Mouse (Mus musculus): ENCODE data around the gene Cad. TPM values are rescaled to one million over a fixed set of nuclear protein-coding genes. Genes with fewer than 3 reads are reported as not detected.

Cad gene
- total RNA-seq, 2 experiments from 2014 or later = 5.1 to 5.4 TPM

DNA sequence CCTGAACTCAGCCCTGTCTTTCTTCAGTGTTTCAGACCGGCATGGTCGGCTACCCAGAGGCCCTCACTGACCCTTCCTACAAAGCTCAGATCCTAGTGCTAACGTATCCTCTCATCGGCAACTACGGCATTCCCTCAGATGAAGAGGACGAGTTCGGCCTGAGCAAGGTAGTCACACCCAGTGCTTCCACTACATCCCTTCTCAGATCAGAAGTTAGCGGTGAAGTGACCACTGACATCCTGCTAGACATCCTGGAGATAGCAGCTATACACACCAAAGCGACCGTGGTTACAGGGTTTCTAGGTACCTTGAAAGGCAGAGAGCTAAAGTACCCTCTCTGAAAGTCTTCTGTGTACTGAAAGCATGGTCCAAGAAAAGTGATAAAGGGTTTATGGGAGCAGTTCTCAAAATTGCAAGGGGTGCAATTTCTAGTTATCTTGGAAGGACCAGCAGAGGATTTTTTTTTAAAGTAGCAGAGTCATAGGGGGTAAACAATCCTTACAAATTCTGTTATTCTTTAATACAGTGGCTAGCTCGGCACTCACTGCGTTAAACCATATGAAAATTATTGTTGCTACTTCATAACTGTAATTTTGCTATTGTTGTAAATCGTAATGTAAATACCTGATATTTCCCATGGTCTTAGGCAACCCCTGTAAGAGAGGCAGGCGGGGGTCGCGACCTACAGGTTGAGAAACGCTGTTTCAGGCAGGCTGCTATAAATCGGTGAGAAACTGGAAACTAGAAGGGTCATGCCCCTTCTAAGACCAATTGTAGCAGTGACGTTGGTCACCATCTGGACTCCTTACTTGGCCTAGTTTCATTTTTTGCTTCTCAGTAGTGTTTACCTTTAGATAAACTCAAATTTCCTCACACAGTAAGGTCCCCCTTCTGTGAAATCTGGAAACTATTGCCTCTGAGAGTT is 898 bp downstream of the Cad start:
- ATAC-seq (ENCODE audit: poor library complexity, severe bottlenecking) = 0 out of 2 replicates have a peak, but pooled peaks have one; percentile 9

DNA sequence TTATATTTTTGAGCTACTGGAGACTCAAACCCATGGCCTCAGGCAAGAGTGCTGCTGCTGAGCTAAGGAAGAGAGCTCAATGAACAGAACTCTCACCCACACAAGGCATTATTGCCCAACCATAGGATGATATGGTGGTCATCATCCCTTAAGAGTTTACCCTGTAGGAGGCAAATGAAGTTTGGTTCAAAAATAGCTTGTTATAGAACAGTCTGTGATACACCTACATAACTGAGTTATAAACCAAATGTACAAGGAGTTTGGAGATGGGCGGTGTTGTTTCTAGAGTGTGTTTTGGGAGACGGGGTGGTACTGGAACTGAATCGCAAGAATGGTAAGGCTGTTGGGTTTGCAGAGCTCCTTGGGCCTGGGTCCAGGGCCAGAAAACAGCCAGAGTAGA is 15.2 kb downstream of the Cad start:
- no peak for ATAC-seq (ENCODE audit: poor library complexity, severe bottlenecking)

DNA sequence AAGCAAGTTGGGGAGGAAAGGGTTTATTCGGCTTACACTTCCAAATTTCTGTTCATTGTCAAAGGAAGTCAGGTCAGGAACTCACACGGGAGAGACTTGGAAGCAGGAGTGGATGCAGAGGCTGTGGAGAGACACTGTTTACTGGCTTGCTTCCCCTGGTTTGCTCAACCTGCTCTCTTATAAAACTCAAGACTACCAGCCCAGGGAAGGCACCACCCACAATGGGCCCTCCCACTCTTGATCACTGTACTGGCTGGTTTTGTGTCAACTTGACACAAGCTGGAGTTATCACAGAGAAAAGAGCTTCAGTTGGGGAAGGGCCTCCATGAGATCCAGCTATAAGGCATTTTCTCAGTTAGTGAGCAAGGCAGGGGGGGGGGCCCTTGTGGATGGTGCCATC is 16.5 kb downstream of the Cad start:
- ATAC-seq (ENCODE audit: poor library complexity, severe bottlenecking) = no peak

DNA sequence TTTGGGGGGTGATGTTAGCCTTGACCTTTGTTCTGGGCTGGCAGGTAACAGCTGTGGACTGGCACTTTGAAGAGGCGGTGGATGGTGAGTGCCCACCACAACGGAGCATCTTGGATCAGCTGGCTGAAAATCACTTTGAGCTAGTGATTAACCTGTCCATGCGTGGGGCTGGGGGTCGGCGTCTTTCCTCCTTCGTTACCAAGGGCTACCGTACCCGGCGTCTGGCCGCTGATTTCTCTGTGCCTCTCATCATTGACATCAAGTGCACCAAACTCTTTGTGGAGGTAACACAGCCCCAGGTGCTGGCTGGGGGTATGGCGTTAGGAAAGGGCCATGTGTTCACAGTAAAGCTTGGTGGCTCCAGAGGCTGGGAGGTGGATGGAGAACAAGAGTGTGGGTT is 17.2 kb downstream of the Cad start:
- no peak for ATAC-seq (ENCODE audit: poor library complexity, severe bottlenecking)

DNA sequence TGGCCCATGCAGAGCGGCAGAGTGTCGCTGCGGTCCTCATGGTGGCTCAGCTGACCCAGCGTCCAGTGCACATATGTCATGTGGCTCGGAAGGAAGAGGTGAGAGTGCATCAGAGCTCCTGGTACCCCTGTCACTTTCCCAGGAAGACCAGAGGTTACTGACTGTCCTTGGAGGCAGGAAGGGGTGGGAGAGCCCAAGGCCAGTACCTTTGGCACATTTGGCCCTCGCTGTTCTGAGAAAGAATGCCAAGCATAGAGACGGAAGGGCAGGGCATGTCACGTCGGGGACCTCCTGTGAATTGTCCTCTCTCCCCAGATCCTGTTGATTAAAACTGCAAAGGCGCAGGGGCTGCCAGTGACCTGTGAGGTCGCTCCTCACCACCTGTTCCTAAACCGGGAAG is 18.6 kb downstream of the Cad start:
- no peak for ATAC-seq (ENCODE audit: poor library complexity, severe bottlenecking)

DNA sequence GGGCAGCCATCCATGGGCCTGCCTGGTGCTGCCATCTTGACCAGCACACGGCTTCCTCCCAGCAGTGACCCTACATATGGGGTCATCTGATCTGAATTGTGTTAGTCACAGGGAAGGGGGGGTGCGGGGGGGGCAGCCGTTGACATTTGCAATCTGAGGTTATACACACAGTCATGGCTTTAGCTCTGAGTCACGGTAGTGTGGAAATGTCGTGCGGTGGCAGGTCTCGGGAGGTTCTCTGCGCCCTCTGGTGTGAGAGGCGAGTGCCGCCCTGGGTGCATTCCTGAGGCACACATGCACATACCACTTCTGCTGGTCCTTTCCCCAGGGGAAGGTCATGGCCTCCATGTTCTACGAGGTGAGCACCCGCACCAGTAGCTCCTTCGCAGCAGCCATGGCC is 21.8 kb downstream of the Cad start:
- no peak for ATAC-seq (ENCODE audit: poor library complexity, severe bottlenecking)

DNA sequence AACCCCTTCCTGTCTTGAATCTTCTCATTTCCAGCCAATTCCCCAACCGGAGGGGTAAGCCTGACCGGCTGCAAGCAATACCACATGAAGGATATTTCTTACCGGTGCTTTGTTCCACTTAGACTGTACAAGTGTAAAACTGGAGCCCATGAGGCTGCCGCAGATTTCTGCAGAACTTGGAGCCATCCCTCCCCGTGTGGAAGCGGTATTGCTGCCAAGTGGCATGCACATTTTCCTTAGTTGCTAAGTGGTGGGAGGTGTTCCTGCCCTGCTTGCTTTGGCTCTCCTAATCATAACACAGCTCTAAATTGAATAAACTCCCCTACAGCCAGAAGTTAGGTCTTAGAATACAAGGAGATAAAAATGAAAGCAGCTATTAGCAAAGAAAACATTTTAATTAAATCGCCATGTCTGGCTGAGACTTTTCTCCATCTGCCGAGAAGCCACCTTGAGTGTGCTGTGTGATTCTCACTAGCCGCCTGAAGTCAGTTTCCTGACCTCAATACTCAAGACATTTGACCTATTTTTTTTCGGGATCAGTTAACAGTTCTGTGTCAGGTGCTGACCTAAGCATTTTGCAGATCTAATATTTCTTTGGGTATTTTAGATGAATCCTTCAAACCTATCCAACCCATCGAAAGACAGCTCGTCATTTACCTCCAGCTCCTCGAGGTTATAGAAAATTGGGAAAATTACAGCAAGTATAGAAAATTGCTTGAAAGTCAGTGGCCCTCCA is 25.6 kb downstream of the Cad start:
- no peak for ATAC-seq (ENCODE audit: poor library complexity, severe bottlenecking)

DNA sequence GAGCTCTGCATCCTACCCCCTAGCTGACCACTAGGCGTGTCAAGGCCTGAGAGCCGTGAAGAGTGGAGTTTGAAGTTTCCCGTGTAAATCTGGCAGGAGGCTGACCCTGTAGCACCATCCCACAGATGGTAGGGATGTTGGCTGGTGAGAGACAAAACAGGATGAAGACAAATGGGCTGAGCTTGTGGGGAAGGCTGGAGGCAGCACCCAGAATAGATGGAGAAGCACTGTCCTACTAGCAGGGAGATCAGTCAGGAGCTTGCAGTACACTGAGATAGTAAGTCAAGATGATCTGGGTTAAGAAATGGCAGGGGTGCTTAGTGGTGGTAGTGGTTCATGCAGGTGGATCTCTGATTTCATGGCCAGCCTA is 26.2 kb downstream of the Cad start:
- no peak for ATAC-seq (ENCODE audit: poor library complexity, severe bottlenecking)

DNA sequence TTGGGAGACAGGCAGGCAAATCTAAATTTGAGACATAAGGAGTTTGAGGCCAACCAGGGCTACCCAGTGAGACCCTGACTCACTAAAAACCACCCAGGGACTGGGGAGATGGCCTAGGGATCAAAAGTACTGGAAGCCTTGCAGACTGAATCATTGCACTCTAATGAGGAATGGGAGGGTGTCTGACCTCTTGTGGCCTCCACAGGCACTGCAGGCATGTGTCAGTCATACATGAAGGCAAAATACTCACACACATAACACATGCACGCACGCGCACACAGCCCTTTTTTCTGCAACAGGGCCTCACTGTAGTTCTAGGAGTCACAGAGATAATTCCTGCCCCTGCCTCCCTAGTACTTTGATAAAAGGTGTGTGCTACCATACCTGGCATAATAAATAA is 26.8 kb downstream of the Cad start:
- peak; percentile 81 for ATAC-seq (ENCODE audit: poor library complexity, severe bottlenecking)

DNA sequence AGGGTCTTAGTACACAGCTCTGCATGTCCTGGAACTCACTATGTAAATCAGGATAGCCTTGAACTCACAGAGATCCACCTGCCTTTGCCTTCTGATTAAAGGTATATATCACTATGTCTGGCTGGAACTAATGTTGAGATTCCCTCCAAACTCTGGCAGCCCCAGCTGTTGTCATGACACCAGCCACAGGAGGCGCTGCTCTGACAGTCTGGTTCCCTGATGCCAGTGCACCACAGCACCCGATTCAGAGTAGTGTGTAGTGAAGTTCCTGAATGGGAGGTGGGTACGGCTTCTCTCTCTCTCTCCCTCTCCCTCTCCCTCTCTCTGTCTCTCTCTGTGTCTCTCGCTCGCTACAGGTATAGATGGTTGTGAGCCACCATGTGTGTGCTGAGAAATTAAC is 27.8 kb downstream of the Cad start:
- ATAC-seq (ENCODE audit: poor library complexity, severe bottlenecking) = peak; percentile 64; the same call in 1 of the 2 replicates

DNA sequence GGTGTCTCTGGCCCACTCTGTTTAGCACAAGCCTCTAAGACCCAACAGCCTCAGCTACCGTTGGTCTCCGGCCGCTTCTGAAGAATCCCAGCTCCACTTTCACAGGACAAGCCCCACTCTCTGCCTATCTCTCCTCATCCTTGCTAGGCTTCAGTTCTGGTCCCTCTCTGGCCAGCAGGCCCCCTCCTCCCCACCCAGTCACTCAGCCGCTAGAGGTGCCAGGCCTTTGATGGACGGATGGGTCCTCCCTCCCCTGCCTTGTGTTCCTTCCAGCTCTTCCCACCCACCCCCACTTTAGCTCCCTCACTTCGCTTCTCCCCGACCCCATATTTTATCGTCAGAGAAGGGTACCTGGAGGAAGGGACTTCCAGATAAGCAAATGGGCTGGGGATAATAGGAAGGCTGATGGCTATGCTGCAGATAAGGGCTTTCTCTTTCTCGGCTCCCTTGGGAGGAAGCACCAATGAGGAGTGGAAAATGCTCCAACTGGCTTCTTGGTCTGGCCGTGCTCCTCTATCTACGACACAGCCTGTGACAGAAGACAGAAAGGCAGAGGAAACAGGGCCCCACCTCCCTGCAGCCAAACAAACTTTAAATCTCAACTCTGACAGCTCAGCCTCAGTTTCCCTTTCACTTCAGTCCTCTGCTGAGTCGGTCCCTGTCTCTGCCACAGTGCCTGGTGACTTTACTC is 28.5 kb downstream of the Cad start:
- ATAC-seq (ENCODE audit: poor library complexity, severe bottlenecking) = no peak

DNA sequence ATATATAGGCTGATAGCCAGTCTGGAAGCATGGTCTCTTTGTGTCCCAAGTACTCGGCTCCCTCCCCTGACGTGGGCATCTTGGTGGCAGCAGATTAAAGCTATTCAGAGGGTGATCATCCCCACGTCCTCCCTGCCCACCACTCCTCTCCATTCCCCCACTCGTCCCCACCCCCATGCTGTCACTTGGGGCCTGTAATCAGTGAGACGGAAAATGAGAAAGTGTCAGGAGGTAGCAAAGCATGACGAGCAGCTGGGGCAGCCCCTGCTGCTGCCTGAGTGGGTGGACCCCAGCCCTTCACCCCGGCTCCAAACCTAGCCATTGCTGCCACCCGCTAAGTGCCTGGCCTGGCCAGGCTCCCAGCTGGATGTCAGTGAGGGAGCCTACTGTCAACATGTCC is 29.4 kb downstream of the Cad start:
- ATAC-seq (ENCODE audit: poor library complexity, severe bottlenecking) = no peak

DNA sequence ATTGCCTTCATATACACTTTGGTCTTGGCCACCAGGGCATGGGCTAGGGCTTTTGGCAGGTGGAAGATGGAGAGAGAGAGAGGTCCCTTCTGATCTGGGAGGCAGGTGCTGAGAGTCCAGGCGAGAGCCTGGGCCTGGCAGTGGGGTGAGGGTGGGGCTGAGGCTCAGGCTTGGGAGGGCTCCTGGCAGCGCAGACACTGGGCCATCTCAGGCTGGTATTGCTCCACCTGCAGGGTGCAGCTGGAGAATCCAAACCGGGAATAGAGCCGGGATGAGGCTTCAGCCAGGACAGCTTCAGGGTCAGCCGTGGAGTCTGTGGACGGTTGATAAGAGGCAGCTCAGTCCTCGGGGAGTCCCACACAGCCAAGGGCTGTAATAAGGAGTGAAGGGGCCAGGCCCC is 32.0 kb downstream of the Cad start:
- ATAC-seq (ENCODE audit: poor library complexity, severe bottlenecking) = no peak

DNA sequence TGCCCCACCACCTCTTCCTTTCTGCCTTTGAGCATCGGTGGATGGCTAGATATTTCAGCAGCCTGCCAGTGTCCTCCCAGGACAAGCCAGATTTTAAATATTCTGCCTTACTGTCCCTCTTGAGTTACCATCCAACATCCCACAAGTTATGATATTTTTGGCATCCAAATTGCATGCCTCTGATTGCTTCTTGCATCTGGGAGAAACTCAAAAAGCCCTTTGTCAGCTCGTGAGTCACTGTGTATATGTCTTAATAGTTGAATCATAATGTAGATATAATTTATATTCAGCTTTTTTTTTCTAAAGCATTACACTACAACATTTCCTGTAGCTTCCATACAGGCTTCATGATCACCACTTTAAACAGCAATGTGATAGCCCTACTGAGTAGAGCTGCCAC is 32.6 kb downstream of the Cad start:
- ATAC-seq (ENCODE audit: poor library complexity, severe bottlenecking) = no peak

DNA sequence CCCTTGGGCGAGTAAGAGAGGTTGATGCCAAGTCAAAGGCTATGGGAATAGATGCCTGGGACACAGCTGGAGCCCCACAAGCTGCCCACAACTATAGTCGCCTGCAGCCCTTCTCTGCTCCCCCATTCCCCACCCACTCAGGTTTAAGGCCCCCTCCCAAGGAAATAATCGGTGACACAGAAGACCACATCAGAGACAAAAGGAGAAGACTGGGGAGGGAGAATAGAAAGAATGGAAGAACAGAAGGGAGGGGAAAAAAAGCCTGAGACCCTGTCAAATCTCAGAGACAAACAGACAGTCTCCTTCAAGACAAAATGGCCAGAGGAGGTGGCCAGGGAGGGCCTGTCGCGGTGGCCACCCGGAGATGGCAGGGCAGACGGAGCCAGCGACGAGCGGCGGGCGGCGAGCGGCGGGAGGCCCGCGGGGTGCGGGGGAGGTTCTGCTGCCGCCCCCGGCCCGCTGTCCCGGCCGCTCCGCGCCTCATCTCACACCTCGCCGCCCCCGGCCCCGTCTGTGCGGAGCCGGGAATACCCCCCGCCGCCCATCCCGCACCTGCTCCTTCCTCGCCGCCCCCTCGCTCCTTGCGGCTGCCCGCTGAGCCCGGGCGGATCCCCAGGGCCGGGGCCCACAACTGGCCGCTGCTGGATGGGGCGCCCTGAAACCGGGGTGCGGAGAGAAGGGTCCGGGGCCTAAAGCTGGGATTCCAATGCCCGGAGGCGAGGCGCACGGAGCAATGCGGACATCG is 37.8 kb downstream of the Cad start:
- no peak for ATAC-seq (ENCODE audit: poor library complexity, severe bottlenecking)

DNA sequence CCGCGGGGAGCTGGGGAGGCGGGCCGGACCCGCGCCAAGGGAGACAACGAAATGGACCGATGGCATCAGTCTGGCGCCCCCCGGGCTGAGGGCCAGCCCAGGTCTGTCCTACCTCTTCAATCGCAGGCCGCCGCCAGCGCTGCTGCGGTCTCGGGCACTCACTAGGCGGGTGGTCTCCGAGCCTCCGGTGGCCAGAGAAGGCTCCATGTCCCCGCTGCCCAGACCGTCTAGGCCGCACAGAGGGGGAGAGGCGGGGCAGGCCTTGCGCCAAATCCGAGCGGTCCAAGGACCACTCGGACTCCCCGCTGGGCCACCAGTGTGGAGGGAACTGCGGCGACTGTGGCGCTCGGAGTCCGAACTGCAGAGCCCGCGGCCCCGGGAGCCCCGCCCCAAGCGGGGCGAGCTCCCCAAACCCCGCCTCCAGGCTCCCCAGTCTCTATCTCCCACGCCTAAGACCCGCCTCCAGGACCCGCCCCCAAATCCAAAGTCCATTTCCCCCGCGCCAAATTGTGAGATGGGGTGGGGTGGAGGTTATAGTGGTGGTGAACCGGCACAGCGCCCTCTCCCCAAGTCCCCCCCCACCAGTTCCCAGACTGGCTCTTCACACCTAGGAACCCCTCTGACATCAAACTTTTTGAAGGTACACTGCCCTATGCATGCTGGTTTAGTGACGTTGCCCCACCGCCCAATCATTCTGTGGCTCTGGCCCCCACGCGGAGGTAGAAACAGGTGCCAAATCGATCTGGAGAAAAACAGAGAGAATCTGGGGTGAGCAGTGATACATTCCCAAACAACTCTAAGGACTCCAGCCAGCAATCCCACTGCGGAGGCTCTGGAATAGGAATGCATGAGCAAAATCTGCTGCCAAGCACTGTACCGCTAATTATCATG is 38.8 kb downstream of the Cad start:
- ATAC-seq (ENCODE audit: poor library complexity, severe bottlenecking) = no peak

DNA sequence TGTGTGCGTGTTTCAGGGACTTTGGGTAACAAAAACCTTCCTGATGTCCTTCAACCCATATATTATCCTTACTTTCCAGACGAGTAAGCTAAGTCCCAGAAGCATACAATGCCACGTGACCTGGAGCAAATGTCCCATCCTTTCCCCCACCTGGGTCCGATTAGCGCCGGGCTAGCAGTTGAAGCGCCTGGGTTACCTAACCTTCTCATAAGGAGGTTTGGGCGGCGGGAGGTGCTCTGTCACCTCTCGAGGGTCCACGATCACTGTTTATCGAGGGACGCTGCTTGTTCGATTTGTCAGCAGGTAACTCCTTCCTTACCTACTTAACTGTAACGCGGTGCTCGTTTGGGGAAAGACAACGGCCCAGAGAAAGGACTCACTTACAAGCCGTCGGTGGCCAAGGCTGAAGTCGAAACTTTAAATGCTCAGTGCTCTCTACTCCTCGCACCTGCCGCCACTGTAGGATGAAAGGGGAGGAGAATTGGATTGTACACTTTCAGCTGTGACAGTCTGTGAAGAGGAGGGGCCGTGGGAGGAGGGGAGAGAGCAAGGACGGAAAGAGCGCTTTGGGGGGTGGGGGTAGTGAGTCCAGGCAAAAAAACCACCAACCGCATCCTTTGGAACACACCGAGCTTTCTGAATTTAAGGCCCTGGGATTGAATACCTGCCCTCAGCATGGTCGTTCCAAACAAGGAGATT is 39.7 kb downstream of the Cad start:
- ATAC-seq (ENCODE audit: poor library complexity, severe bottlenecking) = no peak

DNA sequence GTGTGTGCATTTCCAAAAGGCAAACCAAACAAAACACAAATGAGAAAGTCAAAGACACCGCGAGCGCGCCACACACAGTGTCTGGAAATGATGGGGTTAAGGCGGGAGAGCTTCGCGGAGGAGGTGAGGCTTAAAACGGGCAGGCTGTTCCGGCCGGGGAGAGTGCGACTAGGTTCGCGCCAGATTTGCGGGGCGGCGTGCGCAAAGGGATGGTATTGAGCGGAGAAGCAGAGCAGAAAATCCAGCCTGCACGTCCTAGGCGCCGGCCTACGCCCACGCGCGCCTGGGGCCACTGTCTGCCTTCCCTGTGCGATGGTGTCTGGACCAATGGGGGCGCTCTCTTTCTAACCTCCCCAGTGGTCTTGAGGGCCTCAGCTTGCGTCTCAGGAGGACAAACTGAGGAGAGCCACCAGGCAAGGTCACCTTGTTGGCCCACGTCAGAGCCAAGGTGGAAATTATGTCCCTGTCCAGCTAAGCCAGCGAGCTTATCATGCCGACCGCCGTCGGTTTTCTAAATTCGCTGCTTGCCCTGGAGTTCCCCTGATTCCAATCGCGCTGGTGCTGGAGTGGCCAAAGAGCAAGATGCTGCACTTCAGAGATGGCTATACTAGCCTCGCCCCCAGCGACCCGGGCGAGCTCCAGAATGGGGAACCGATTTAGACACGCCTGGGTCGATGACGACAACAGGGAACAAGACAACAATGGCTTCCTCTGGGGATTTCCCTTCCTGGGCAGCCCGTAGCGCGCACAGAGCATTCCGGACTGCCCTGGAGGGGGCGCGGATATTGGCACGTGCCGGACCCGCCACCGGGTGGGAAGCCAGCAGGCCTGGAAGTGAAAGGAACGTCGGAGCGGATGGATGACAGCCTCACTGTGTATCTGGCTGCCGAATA is 40.5 kb downstream of the Cad start:
- peak; percentile 96 for ATAC-seq (ENCODE audit: poor library complexity, severe bottlenecking)
